Mouse (Mus musculus) retina, postnatal 1 day (tissue): ENCODE results near the gene Cyb561d2.
"Not testable (repeated sequence)": the region's sequence is repeated elsewhere in the genome, so short reads cannot be mapped to it uniquely, and the experiment has no call there.

Experiments used
- DNase-seq: peaks from one replicate; pipeline ENCODE4 v3.0.0-alpha.2; 2012

The Cyb561d2 gene

GRCm38 (mm10) chr9:107541474-107542351 is at the start of gene Cyb561d2, which contains the start of gene Nprl2:
Gene Cyb561d2 (minus strand): TSS chr9:107542193.
Gene Nprl2 (plus strand): TSS chr9:107542226.
- peak; percentile 96 for DNase-seq

GRCm38 (mm10) chr9:107590773-107591060 is 48.7 kb upstream of the Cyb561d2 start:
- DNase-seq: no peak

GRCm38 (mm10) chr9:107590058-107590772 is 48.2 kb upstream of the Cyb561d2 start:
- DNase-seq: no peak

- no peak for DNase-seq
Measured at GRCm38 (mm10) chr9:107587833-107588639, 46.0 kb upstream of the Cyb561d2 start.

GRCm38 (mm10) chr9:107586974-107587832 is 45.2 kb upstream of the Cyb561d2 start, which contains the start of gene Ifrd2:
Gene Ifrd2 (plus strand): TSS chr9:107587642.
- peak; percentile 100 for DNase-seq

- DNase-seq: no peak
Measured at GRCm38 (mm10) chr9:107586504-107586903, 44.5 kb upstream of the Cyb561d2 start.

- DNase-seq: no peak
Measured at GRCm38 (mm10) chr9:107583174-107583573, 41.2 kb upstream of the Cyb561d2 start.

GRCm38 (mm10) chr9:107582509-107583062 is 40.6 kb upstream of the Cyb561d2 start:
- DNase-seq: no peak

GRCm38 (mm10) chr9:107581584-107581983 is 39.6 kb upstream of the Cyb561d2 start:
- DNase-seq: no peak

- peak; percentile 88 for DNase-seq
Measured at GRCm38 (mm10) chr9:107580501-107581317, 38.7 kb upstream of the Cyb561d2 start, which contains the start of gene Hyal3. Gene Hyal3 (plus strand): TSS chr9:107580818.

- no peak for DNase-seq
Measured at GRCm38 (mm10) chr9:107579023-107579900, 37.3 kb upstream of the Cyb561d2 start.

- no peak for DNase-seq
Measured at GRCm38 (mm10) chr9:107578587-107578986, 36.6 kb upstream of the Cyb561d2 start, which contains the start of gene Naa80. Gene Naa80 (plus strand): TSS chr9:107578887.

- DNase-seq: no peak
Measured at GRCm38 (mm10) chr9:107577871-107578270, 35.9 kb upstream of the Cyb561d2 start.

GRCm38 (mm10) chr9:107576357-107577107 is 34.5 kb upstream of the Cyb561d2 start, which contains the start of gene Hyal1:
Gene Hyal1 (plus strand): TSS chr9:107576927.
- peak; percentile 89 for DNase-seq

GRCm38 (mm10) chr9:107575579-107576356 is 33.8 kb upstream of the Cyb561d2 start:
- DNase-seq: peak; percentile 17

- not testable (repeated sequence) for DNase-seq
Measured at GRCm38 (mm10) chr9:107573774-107574173, 31.8 kb upstream of the Cyb561d2 start.

- DNase-seq: no peak
Measured at GRCm38 (mm10) chr9:107572327-107572662, 30.3 kb upstream of the Cyb561d2 start.
